ENCODE assay signal across 8 mouse cellular contexts in the genomic region with DNA sequence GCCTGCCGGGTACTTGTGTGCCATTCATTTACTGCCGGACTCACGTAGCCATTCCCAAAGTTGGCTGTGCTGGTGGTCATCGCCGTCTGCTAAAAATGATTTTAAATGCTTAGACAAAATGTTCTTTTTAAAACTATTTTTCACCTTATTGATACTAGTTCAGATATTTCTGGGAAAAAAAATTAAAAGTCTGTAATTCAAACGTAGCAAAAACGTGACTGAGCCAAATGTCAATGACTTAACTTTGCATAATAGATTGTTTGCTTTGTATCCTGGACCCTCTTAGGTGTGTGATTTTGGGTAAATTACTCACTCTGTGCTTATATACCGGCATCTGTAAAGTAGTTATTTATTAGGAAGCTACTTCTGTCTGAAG. TPM values are rescaled to one million over a fixed set of nuclear protein-coding genes. Genes with fewer than 3 reads are reported as not detected.
DNase-seq lines count a peak whose midpoint lies in the region; ATAC-seq and TF ChIP-seq lines count a peak whose summit lies in the region.

No protein-coding gene starts in this region.

- no peak for TF ChIP-seq POLR2A in bone marrow macrophage, adult 2 months (IDR thresholded peaks at IDR 0.05; ENCODE audit: borderline replicate concordance, low read depth, low read length)

- peak overlapping the region; percentile 71 for H3K4me3 ChIP-seq in kidney, embryonic 14.5 days (ENCODE audit: low read length)
- peak overlapping the region; percentile 98 for H3K4me3 ChIP-seq in bone marrow macrophage, adult 2 months (ENCODE audit: insufficient read depth, low read length)
- peak overlapping the region; percentile 60 for H3K4me3 ChIP-seq in hindbrain, embryonic 13.5 days
- H3K4me3 ChIP-seq in midbrain, embryonic 13.5 days (replicated peaks) = peak overlapping the region; percentile 58

- no peak for TF ChIP-seq CTCF in bone marrow macrophage, adult 2 months (IDR thresholded peaks at IDR 0.05; ENCODE audit: low read depth, low read length)

- H3K27me3 ChIP-seq in kidney, embryonic 14.5 days (ENCODE audit: control insufficient read depth, insufficient read depth, low read length) = no peaks in the 10 kb centered on the region
- no peaks in the 10 kb centered on the region for H3K27me3 ChIP-seq in hindbrain, embryonic 13.5 days
- H3K27me3 ChIP-seq in midbrain, embryonic 13.5 days = no peaks in the 10 kb centered on the region

- no peak for ATAC-seq in kidney, embryonic 14.5 days (ENCODE audit: low FRiP score, low TSS enrichment)
- ATAC-seq in hindbrain, embryonic 13.5 days (ENCODE audit: low FRiP score) = no peak
- no peak for ATAC-seq in midbrain, embryonic 13.5 days

- H3K9ac ChIP-seq in kidney, embryonic 14.5 days (ENCODE audit: low read depth, low read length) = peak overlapping the region; percentile 65
- peak overlapping the region; percentile 77 for H3K9ac ChIP-seq in hindbrain, embryonic 13.5 days
- H3K9ac ChIP-seq in midbrain, embryonic 13.5 days (replicated peaks) = peak overlapping the region; percentile 61

- intact Hi-C loops in gastrocnemius, postnatal 36 days (cut with DNase I) = no loop called here

- 4% methylated on average over 8 of the region's 8 CpGs for WGBS in kidney, embryonic 14.5 days
- 7% methylated on average over 8 of the region's 8 CpGs for WGBS in hindbrain, embryonic 13.5 days
- 4% methylated on average over 8 of the region's 8 CpGs for WGBS in midbrain, embryonic 13.5 days

- H3K27ac ChIP-seq in kidney, embryonic 14.5 days (ENCODE audit: low read depth, low read length) = no peak overlapping the region
- no peak overlapping the region for H3K27ac ChIP-seq in bone marrow macrophage, adult 2 months (ENCODE audit: insufficient read depth, low read depth, low read length)
- no peak overlapping the region for H3K27ac ChIP-seq in hindbrain, embryonic 13.5 days
- no peak overlapping the region for H3K27ac ChIP-seq in midbrain, embryonic 13.5 days

- no peak for DNase-seq in kidney, adult 8-10 months
- no peak for DNase-seq in layer of hippocampus, postnatal 10 days (ENCODE audit: low spot score in 2 of 2)
- DNase-seq in gastrocnemius, postnatal 36 days = no peak
- no peak for DNase-seq in testis, postnatal 14 days (ENCODE audit: low spot score)

- peaks cover 18% of the 10 kb centered on the region for H3K36me3 ChIP-seq in kidney, embryonic 14.5 days (ENCODE audit: control insufficient read depth, insufficient read depth, low read length)
- H3K36me3 ChIP-seq in hindbrain, embryonic 13.5 days = peaks cover 20% of the 10 kb centered on the region
- H3K36me3 ChIP-seq in midbrain, embryonic 13.5 days = peaks cover 20% of the 10 kb centered on the region

- H3K9me3 ChIP-seq in kidney, embryonic 14.5 days (ENCODE audit: control insufficient read depth, low read length) = no peaks in the 10 kb centered on the region
- H3K9me3 ChIP-seq in hindbrain, embryonic 13.5 days = no peaks in the 10 kb centered on the region
- no peaks in the 10 kb centered on the region for H3K9me3 ChIP-seq in midbrain, embryonic 13.5 days

- H3K4me2 ChIP-seq in kidney, embryonic 14.5 days (replicated peaks; ENCODE audit: low read depth, low read length) = peak overlapping the region; percentile 69
- H3K4me2 ChIP-seq in hindbrain, embryonic 13.5 days = peak overlapping the region; percentile 85
- H3K4me2 ChIP-seq in midbrain, embryonic 13.5 days (replicated peaks) = peak overlapping the region; percentile 76

- 0 out of 2 replicates have a peak, but pooled peaks cover 10% of the 10 kb centered on the region for H3K4me1 ChIP-seq in kidney, embryonic 14.5 days (ENCODE audit: control insufficient read depth, insufficient read depth, low read length)
- peaks cover 15% of the 10 kb centered on the region for H3K4me1 ChIP-seq in bone marrow macrophage, adult 2 months (ENCODE audit: control insufficient read depth, insufficient read depth, low read length)
- peaks cover 11% of the 10 kb centered on the region for H3K4me1 ChIP-seq in hindbrain, embryonic 13.5 days (replicated peaks)
- H3K4me1 ChIP-seq in midbrain, embryonic 13.5 days (replicated peaks) = peaks cover 15% of the 10 kb centered on the region; the same call in 1 of the 2 replicates

RNA-seq across cellular contexts. Expression of gene Dera, which starts 0.5 kb away (rescaled TPM):
- polyA plus RNA-seq in kidney, embryonic 14.5 days (2014; fragmentation: Nextera tagmentation; extraction: Ambion mirVana) = 68.7 and 73.1 TPM in 2 replicates
- 25.9 and 26.2 TPM in 2 replicates for polyA plus RNA-seq in bone marrow macrophage, adult 2 months (2012; ENCODE audit: insufficient read depth, insufficient read length, missing spikeins)
- 16.2 and 19.0 TPM in 2 replicates for polyA plus RNA-seq in hindbrain, embryonic 13.5 days (2015; fragmentation: Nextera tagmentation; extraction: Ambion mirVana)
- 19.1 and 19.7 TPM in 2 replicates for polyA plus RNA-seq in midbrain, embryonic 13.5 days (2015; fragmentation: Nextera tagmentation; extraction: Ambion mirVana)
- 10 to 100 TPM; 14.4 to 17.5 TPM for total RNA-seq in layer of hippocampus, postnatal 10 days (2021)
- total RNA-seq in gastrocnemius, postnatal 36 days (2021) = 10 to 100 TPM in 1 of 2 experiments, 1 to 10 TPM in 1; 9.8 to 11.7 TPM

RNA-seq across cellular contexts. Expression of gene Strap, which starts 20.0 kb away (rescaled TPM):
- polyA plus RNA-seq in kidney, embryonic 14.5 days (2014; fragmentation: Nextera tagmentation; extraction: Ambion mirVana) = 198 and 200 TPM in 2 replicates
- 51.9 and 58.9 TPM in 2 replicates for polyA plus RNA-seq in bone marrow macrophage, adult 2 months (2012; ENCODE audit: insufficient read depth, insufficient read length, missing spikeins)
- polyA plus RNA-seq in hindbrain, embryonic 13.5 days (2015; fragmentation: Nextera tagmentation; extraction: Ambion mirVana) = 171 and 175 TPM in 2 replicates
- polyA plus RNA-seq in midbrain, embryonic 13.5 days (2015; fragmentation: Nextera tagmentation; extraction: Ambion mirVana) = 172 and 189 TPM in 2 replicates
- 100 to 1,000 TPM; 131 to 140 TPM for total RNA-seq in layer of hippocampus, postnatal 10 days (2021)
- 10 to 100 TPM; 70.8 to 77.0 TPM for total RNA-seq in gastrocnemius, postnatal 36 days (2021)
